Mouse (Mus musculus) heart, postnatal 10 days (tissue): Measurements from ENCODE around the gene Foxr1. TPM values are rescaled to one million over a fixed set of nuclear protein-coding genes. Genes with fewer than 3 reads are reported as not detected.

Source experiments
- DNase-seq, 2 experiments: peaks; one replicate each; pipeline ENCODE4 v3.0.0; 2021
- intact Hi-C: fragments of 180-260 bp; cut with DNase I; formaldehyde crosslinking; loops from one replicate; pipeline ENCODE4 v1.15.1; 2025
- microRNA-seq, 2 experiments: library from miRNA; unstranded; fragments of <30 nt; microRNA quantifications; one replicate each; pipeline ENCODE4 v1.2.0; 2022
- total RNA-seq, 2 experiments: library from RNA; stranded (reverse); gene quantifications; 2 replicates each; pipeline ENCODE4 v1.2.3; 2021

The Foxr1 gene
- total RNA-seq, 2 experiments from 2014 or later: not detected

DNA sequence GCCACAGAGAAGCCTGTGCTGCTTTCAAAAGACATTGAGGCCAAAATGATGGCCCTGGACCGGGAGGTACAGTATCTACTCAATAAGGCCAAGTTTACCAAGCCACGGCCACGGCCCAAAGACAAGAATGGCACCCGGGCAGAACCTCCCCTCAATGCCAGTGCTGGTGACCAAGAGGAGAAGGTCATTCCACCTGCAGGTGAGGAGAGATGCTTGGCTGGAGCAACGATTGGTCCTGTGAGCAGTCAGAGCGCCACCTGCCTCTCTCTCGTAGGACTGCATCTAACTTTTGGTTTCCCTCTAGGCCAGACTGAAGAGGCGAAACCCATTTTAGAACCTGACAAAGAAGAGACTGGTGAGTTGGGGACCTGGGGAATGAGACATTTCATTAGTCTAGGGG, 51.7 kb downstream of the Foxr1 start:
- intact Hi-C loops: no loop called here

DNA sequence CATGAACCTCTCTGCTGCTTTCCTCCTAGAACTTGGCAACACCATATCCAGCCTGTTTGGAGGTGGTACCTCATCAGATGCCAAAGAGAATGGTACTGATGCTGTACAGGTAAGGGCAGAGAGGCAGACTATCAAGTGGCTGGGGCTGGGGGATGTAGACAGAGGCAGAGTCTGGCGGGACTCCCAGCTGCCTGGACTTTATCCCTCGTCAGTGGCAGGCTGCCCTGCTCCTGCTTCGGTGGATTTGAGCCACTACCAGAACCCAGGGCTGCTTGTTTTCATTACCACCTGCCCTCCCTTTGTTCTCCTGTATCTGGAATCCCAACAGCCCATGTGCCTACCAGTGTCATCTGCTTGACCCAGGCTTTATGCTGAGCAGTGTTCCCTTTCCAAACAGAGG, 53.7 kb downstream of the Foxr1 start:
- DNase-seq: no peak
- intact Hi-C loops: no loop called here

More for the DNA sequence above, 51.7 kb downstream of the Foxr1 start:
- DNase-seq: peak; percentile 42 to 65

DNA sequence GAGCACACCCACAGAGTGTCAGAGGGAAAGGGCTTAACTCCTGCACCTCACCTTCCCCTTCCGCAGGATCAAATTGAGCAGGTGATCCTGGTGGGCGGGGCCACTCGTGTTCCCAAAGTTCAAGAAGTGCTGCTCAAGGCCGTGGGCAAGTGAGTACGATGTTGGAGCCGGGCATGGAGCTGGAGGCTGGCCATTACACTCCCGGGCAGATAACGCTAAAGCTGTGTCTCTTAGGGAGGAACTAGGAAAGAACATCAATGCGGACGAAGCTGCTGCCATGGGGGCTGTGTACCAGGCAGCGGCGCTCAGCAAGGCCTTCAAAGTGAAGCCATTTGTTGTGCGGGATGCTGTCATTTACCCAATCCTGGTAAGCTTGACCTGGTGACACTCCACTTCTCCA, 56.3 kb downstream of the Foxr1 start:
- no peak for DNase-seq
- intact Hi-C loops: no loop called here

Small RNA genes lying within 50 kb of the gene (microRNA-seq; reads per million reads assigned to microRNA genes)
- gene Mir7085: 0 to 1.7 reads per million in 2 experiments

Other genes with a start within 250 kb of the Foxr1 start
- 10 to 100 TPM; 30.9 to 31.3 TPM for gene Cbl, start 207.1 kb downstream of the Foxr1 start, total RNA-seq
- gene Ccdc153, start 200.5 kb downstream of the Foxr1 start, total RNA-seq: not detected
- gene Pdzd3, start 189.7 kb downstream of the Foxr1 start, total RNA-seq: 1 to 10 TPM; 2.3 to 3.3 TPM
- 10 to 100 TPM; 14.9 to 18.3 TPM for gene Nlrx1, start 172.5 kb downstream of the Foxr1 start, total RNA-seq
- 1 to 10 TPM; 1.0 to 1.5 TPM for gene Abcg4, start 152.5 kb downstream of the Foxr1 start, total RNA-seq
- 10 to 100 TPM; 10.0 to 11.1 TPM for gene Hinfp, start 135.5 kb downstream of the Foxr1 start, total RNA-seq
- gene C2cd2l, start 120.9 kb downstream of the Foxr1 start, total RNA-seq: 10 to 100 TPM; 14.2 to 17.6 TPM
- gene Dpagt1, start 115.1 kb downstream of the Foxr1 start, total RNA-seq: 10 to 100 TPM; 21.1 to 25.2 TPM
- gene H2afx, start 106.4 kb downstream of the Foxr1 start, total RNA-seq: 10 to 100 TPM; 54.1 to 57.9 TPM
- 10 to 100 TPM; 54.2 to 55.2 TPM for gene Hmbs, start 96.9 kb downstream of the Foxr1 start, total RNA-seq
- 10 to 100 TPM; 22.4 to 22.8 TPM for gene Vps11, start 79.5 kb downstream of the Foxr1 start, total RNA-seq
- 10 to 100 TPM; 35.8 to 45.7 TPM for gene Hyou1, start 61.6 kb downstream of the Foxr1 start, total RNA-seq
- 10 to 100 TPM; 29.2 to 31.6 TPM for gene Slc37a4, start 44.3 kb downstream of the Foxr1 start, total RNA-seq
- gene Rps25, start 34.0 kb downstream of the Foxr1 start, total RNA-seq: 1,000 to 10,000 TPM; 1,003 to 1,015 TPM
- 10 to 100 TPM; 34.8 to 42.5 TPM for gene Trappc4, start 33.5 kb downstream of the Foxr1 start, total RNA-seq
- 10 to 100 TPM; 11.6 to 12.0 TPM for gene Ccdc84, start 22.6 kb downstream of the Foxr1 start, total RNA-seq
- not detected for gene Upk2, start 13.8 kb upstream of the Foxr1 start, total RNA-seq
- 10 to 100 TPM; 66.8 to 73.0 TPM for gene Bcl9l, start 41.7 kb upstream of the Foxr1 start, total RNA-seq
- under 1 TPM; 0.24 to 0.27 TPM for gene Cxcr5, start 120.7 kb upstream of the Foxr1 start, total RNA-seq
- gene Ddx6, start 163.8 kb upstream of the Foxr1 start, total RNA-seq: 100 to 1,000 TPM in 1 of 2 experiments, 10 to 100 TPM in 1; 96.2 to 104 TPM
- not detected for gene Treh, start 232.1 kb upstream of the Foxr1 start, total RNA-seq